Mouse (Mus musculus) limb, embryonic 12.5 days (tissue): ENCODE results near the gene Itgb2. TPM values are rescaled to one million over a fixed set of nuclear protein-coding genes. Genes with fewer than 3 reads are reported as not detected.

ENCODE experiments used
- ATAC-seq: fragments of 200-750 bp; cut with Nextera tagmentation; 2 replicates; pipeline ENCODE4 v1.8.0; 2017; ENCODE audit warnings: low read depth, moderate TSS enrichment; ENCODE audit not compliant: insufficient number of reproducible peaks, insufficient read depth, low FRiP score, low TSS enrichment
- H3K27ac ChIP-seq: fragments of 300-500 bp; sonication (generic); 2 replicates; pipeline ENCODE4 v1.5.1; 2016; ENCODE audit warnings: mild to moderate bottlenecking, moderate library complexity
- H3K27me3 ChIP-seq: fragments of 300-500 bp; sonication (generic); 2 replicates; pipeline ENCODE4 v1.6.1; 2016; ENCODE audit warnings: mild to moderate bottlenecking, moderate library complexity
- H3K36me3 ChIP-seq: fragments of 300-500 bp; sonication (generic); 2 replicates; pipeline ENCODE4 v1.6.1; 2016; ENCODE audit warnings: mild to moderate bottlenecking, moderate library complexity
- H3K4me1 ChIP-seq: fragments of 300-500 bp; sonication (generic); replicated peaks from 2 replicates; pipeline ENCODE4 v1.6.1; 2016
- H3K4me2 ChIP-seq: fragments of 300-500 bp; sonication (generic); 2 replicates; pipeline ENCODE4 v1.6.1; 2016; ENCODE audit warnings: mild to moderate bottlenecking, moderate library complexity
- H3K4me3 ChIP-seq: fragments of 300-500 bp; sonication (generic); replicated peaks from 2 replicates; pipeline ENCODE4 v1.5.1; 2016; ENCODE audit warnings: mild to moderate bottlenecking
- H3K9ac ChIP-seq: fragments of 300-500 bp; sonication (generic); replicated peaks from 2 replicates; pipeline ENCODE4 v1.6.1; 2016; ENCODE audit warnings: mild to moderate bottlenecking, moderate library complexity
- H3K9me3 ChIP-seq: fragments of 300-500 bp; sonication (generic); 2 replicates; pipeline ENCODE4 v1.6.1; 2016; ENCODE audit warnings: mild to moderate bottlenecking, moderate library complexity
- WGBS: fragments of 180-500 bp; shearing (Covaris S2); methylation state at CpG from one replicate; pipeline ENCODE4 v1.1.7; 2016; 5-methylcytosine and 5-hydroxymethylcytosine counted together
- polyA plus RNA-seq: library from polyadenylated mRNA; unstranded; fragments of >200 nt; fragmentation: Nextera tagmentation; extraction: Ambion mirVana; gene quantifications from 2 replicates; pipeline ENCODE4 v1.2.1, GENCODE M21; 2016

The Itgb2 gene
- polyA plus RNA-seq, 1 experiment from 2014 or later, result 0.98 TPM

GRCm38 (mm10) chr10:77517801-77518200 lies 12.3 kb upstream of the Itgb2 start:
- no peaks in the 10 kb centered on the region for H3K9me3 ChIP-seq
- no peak overlapping the region for H3K4me3 ChIP-seq
- H3K4me1 ChIP-seq, result peaks cover 30% of the 10 kb centered on the region
- no peaks in the 10 kb centered on the region for H3K27me3 ChIP-seq
- H3K36me3 ChIP-seq, result peaks cover 15% of the 10 kb centered on the region
- H3K27ac ChIP-seq, result no peak overlapping the region
- H3K4me2 ChIP-seq, result no peak overlapping the region
- H3K9ac ChIP-seq, result no peak overlapping the region
- WGBS, result 93% methylated on average over 5 of the region's 5 CpGs
- no peak for ATAC-seq

GRCm38 (mm10) chr10:77519191-77519590 lies 10.9 kb upstream of the Itgb2 start:
- Histone ChIP-seq H3K9ac (no peak overlapping the region), H3K4me3 (no peak overlapping the region), H3K9me3 (no peaks in the 10 kb centered on the region), H3K27me3 (no peaks in the 10 kb centered on the region; the same call in 1 of the 2 replicates), H3K4me1 (peaks cover 29% of the 10 kb centered on the region), H3K36me3 (peaks cover 2% of the 10 kb centered on the region; the same call in 1 of the 2 replicates), H3K4me2 (no peak overlapping the region), H3K27ac (no peak overlapping the region)
- ATAC-seq, result no peak
- 75% methylated on average over 3 of the region's 3 CpGs for WGBS

- H3K4me1 ChIP-seq, result peaks cover 19% of the 10 kb centered on the region
- 86% methylated on average over 5 of the region's 5 CpGs for WGBS
- H3K9ac ChIP-seq, result no peak overlapping the region
- no peaks in the 10 kb centered on the region; the same call in 1 of the 2 replicates for H3K27me3 ChIP-seq
- no peak overlapping the region for H3K4me2 ChIP-seq
- no peaks in the 10 kb centered on the region for H3K36me3 ChIP-seq
- H3K27ac ChIP-seq, result no peak overlapping the region
- no peak for ATAC-seq
- no peak overlapping the region for H3K4me3 ChIP-seq
- no peaks in the 10 kb centered on the region for H3K9me3 ChIP-seq
Observed at GRCm38 (mm10) chr10:77520497-77520896, 9.6 kb upstream of the Itgb2 start.

- no peak overlapping the region for H3K27ac ChIP-seq
Observed at GRCm38 (mm10) chr10:77522021-77522731, 7.9 kb upstream of the Itgb2 start.

GRCm38 (mm10) chr10:77522746-77523145 lies 7.3 kb upstream of the Itgb2 start:
- peak overlapping the region; percentile 62 for H3K4me2 ChIP-seq
- H3K36me3 ChIP-seq, result no peaks in the 10 kb centered on the region
- no peak for ATAC-seq
- H3K9ac ChIP-seq, result peak overlapping the region; percentile 47
- peak overlapping the region; percentile 31 for H3K4me3 ChIP-seq
- peaks cover 9% of the 10 kb centered on the region; the same call in 1 of the 2 replicates for H3K4me1 ChIP-seq
- H3K27ac ChIP-seq, result no peak overlapping the region
- WGBS, result 53% methylated on average over 12 of the region's 12 CpGs
- H3K27me3 ChIP-seq, result no peaks in the 10 kb centered on the region; the same call in 1 of the 2 replicates
- no peaks in the 10 kb centered on the region for H3K9me3 ChIP-seq

More at GRCm38 (mm10) chr10:77522021-77522731, 7.9 kb upstream of the Itgb2 start:
- peak overlapping the region; percentile 47 for H3K9ac ChIP-seq
- H3K4me2 ChIP-seq, result peak overlapping the region; percentile 62
- H3K9me3 ChIP-seq, result no peaks in the 10 kb centered on the region
- no peaks in the 10 kb centered on the region for H3K36me3 ChIP-seq
- no peaks in the 10 kb centered on the region; the same call in 1 of the 2 replicates for H3K27me3 ChIP-seq
- H3K4me1 ChIP-seq, result peaks cover 9% of the 10 kb centered on the region; the same call in 1 of the 2 replicates
- peak overlapping the region; percentile 31 for H3K4me3 ChIP-seq
- ATAC-seq, result no peak
- 12% methylated on average over 18 of the region's 18 CpGs for WGBS

DNA sequence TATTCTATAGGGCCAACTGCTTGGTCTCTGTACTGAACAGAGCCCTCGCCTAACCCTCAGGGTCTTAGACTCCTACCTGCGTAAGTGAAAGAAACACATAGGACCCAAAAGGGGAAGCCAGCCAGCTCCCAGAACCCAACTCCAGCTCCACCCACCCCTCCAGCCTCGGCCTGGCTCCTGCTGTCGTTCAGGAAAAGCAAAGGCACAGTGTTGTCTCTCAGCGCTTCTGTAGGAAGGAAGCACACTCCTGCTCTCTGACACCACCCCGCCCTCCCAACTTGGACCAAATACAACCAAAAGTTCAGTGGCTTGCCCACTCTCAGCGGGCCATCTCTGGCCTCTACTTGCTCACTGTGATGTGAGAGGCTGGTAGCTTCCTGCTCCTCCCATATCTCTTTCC lies 6.7 kb upstream of the Itgb2 start:
- WGBS, result 75% methylated on average over 7 of the region's 7 CpGs
- no peaks in the 10 kb centered on the region; the same call in 1 of the 2 replicates for H3K27me3 ChIP-seq
- H3K9me3 ChIP-seq, result no peaks in the 10 kb centered on the region

DNA sequence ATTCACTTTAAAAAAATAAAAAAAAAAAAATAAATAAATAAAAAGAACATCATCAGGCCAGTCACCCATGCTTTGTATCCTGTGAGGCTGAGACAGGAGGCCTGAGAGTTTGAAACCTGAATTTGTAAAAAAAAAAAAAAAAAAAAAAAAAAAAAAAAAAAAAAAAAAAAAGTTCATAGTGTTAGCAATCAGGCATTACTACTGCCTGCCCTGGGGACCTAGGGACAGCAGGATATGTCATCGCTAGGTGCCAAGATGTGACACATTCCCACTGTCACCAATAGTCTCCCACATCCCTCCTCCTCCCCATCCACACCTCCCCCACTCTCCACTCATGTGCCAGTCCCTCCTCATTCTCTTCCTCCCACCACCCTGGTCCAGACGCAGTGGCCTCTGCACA lies 3.6 kb upstream of the Itgb2 start:
- H3K9ac ChIP-seq, result no peak overlapping the region
- no peaks in the 10 kb centered on the region; the same call in 1 of the 2 replicates for H3K27me3 ChIP-seq
- H3K9me3 ChIP-seq, result no peaks in the 10 kb centered on the region
- ATAC-seq, result no peak
- no peak overlapping the region for H3K4me3 ChIP-seq
- H3K36me3 ChIP-seq, result no peaks in the 10 kb centered on the region
- peaks cover 9% of the 10 kb centered on the region; the same call in 1 of the 2 replicates for H3K4me1 ChIP-seq
- no peak overlapping the region for H3K27ac ChIP-seq
- H3K4me2 ChIP-seq, result no peak overlapping the region
- 68% methylated on average over 2 of the region's 2 CpGs for WGBS

More for the DNA sequence above, 6.7 kb upstream of the Itgb2 start:
- Histone ChIP-seq H3K4me2 (no peak overlapping the region), H3K27ac (no peak overlapping the region), H3K9ac (no peak overlapping the region), H3K4me3 (no peak overlapping the region), H3K4me1 (peaks cover 9% of the 10 kb centered on the region; the same call in 1 of the 2 replicates), H3K36me3 (no peaks in the 10 kb centered on the region)
- ATAC-seq, result no peak

DNA sequence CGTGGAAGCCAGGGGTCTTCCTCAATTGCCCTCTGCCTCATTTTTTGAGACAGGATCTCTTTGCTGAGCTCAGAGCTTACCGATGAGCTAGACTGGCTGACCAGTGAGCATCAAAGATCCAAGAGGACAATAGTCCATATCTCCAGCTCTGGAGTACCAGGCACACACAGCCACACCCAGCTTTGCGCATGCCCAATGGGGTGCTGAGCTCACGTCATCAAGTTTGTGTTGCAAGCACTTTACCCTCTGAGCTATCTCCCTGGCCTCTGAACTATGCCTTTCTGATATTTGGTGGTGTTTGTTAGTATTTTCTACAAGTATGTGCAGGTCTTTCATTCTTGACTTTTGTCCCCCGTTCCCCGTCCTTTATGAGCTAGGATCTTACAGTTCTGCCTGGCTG lies 1.4 kb upstream of the Itgb2 start:
- Histone ChIP-seq H3K9ac (no peak overlapping the region), H3K4me1 (no peaks in the 10 kb centered on the region), H3K36me3 (no peaks in the 10 kb centered on the region), H3K27me3 (no peaks in the 10 kb centered on the region; the same call in 1 of the 2 replicates), H3K27ac (no peak overlapping the region), H3K4me2 (no peak overlapping the region), H3K4me3 (no peak overlapping the region), H3K9me3 (0 out of 2 replicates have a peak, but pooled peaks cover 3% of the 10 kb centered on the region)
- 84% methylated on average over 6 of the region's 6 CpGs for WGBS
- no peak for ATAC-seq

DNA sequence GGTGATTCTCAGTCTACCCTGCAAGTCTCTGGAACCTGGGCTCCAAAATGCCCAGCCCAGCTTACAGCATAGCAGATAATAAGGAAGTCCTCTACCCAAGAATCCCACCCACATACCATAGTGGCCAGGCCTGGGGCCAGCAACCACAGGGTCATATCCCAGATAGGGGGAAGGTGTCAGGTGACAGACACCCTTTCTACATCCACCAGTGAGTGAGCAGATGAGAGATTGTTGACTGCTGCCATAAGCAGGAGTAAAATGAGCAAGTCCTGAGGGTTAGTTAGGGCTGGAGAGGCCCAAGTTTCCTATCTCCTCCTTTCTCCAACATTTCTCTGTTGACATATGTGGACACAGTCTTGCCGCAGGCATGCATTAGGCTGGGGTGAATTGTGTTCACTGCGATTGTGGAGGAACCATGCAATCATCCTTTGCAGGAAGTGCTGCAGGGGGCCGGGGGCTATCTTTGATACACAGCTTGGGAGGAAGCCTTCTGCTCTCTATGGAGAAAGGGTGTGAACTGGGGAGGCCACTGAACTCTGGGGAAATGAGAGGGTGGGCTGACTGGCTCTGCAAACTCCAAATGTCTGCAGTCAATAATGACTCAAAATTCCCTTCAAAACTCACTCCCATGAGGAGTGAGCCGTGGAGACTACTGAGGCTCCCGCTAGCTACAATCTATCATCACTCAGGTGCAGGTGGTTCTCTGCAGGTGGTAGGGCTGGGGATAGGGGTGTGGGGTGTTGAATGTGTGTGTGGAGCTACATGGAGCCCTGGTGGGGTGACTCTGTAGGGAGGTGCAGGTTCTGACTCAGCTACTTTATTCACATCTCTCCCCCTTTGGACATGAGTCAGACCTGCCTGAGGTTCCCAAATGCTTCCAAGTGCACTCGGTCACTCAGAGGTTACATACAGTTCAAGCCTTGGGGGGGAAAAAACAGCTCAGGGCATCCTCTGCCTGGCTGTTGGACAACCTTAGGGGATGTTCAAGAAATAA lies 1.3 kb downstream of the Itgb2 start:
- Histone ChIP-seq H3K36me3 (no peaks in the 10 kb centered on the region), H3K9ac (no peak overlapping the region), H3K4me3 (no peak overlapping the region), H3K9me3 (0 out of 2 replicates have a peak, but pooled peaks cover 3% of the 10 kb centered on the region), H3K27ac (no peak overlapping the region), H3K27me3 (no peaks in the 10 kb centered on the region), H3K4me1 (no peaks in the 10 kb centered on the region), H3K4me2 (no peak overlapping the region)
- ATAC-seq, result no peak
- WGBS, result 75% methylated on average over 6 of the region's 6 CpGs

- H3K36me3 ChIP-seq, result no peaks in the 10 kb centered on the region
- H3K9ac ChIP-seq, result no peak overlapping the region
- no peak overlapping the region for H3K4me3 ChIP-seq
- ATAC-seq, result no peak
- H3K9me3 ChIP-seq, result 0 out of 2 replicates have a peak, but pooled peaks cover 3% of the 10 kb centered on the region
- no peaks in the 10 kb centered on the region for H3K27me3 ChIP-seq
- H3K4me2 ChIP-seq, result no peak overlapping the region
- H3K4me1 ChIP-seq, result no peaks in the 10 kb centered on the region
- no peak overlapping the region for H3K27ac ChIP-seq
- 79% methylated on average over 1 of the region's 1 CpGs for WGBS
Observed at GRCm38 (mm10) chr10:77532020-77532413, 2.0 kb downstream of the Itgb2 start.

GRCm38 (mm10) chr10:77536727-77537126 lies 6.7 kb downstream of the Itgb2 start:
- no peak for ATAC-seq
- H3K36me3 ChIP-seq, result no peaks in the 10 kb centered on the region
- WGBS, result 67% methylated on average over 8 of the region's 8 CpGs
- no peak overlapping the region for H3K4me3 ChIP-seq
- no peaks in the 10 kb centered on the region for H3K27me3 ChIP-seq
- no peak overlapping the region for H3K4me2 ChIP-seq
- H3K27ac ChIP-seq, result no peak overlapping the region
- no peak overlapping the region for H3K9ac ChIP-seq
- H3K9me3 ChIP-seq, result 0 out of 2 replicates have a peak, but pooled peaks cover 3% of the 10 kb centered on the region
- H3K4me1 ChIP-seq, result no peaks in the 10 kb centered on the region
